Mouse (Mus musculus): Measurements from ENCODE around the gene Paqr6.

Gene Paqr6

DNA sequence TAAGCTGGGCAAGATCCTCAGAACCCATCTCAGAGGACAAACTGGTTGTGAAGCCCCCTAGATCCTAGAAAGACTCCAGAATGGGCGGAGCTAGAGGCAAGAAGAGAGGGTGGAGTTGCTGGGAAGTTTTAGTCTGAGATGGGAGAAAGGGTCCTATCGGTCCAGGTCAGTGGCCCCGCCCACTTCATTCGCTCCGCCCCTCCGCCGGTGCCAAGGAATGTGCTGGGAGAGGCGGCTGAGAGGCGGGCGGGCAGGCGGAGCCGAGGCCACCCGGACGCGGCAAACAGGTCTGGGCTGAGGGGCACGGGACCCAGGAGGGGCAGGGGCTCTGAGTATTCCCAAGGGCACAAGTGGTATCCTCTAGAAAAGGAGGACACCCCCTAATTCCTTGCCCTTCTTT, at the start of gene Paqr6:
Gene Paqr6 (plus strand): TSS at position 248 of the 400 bp plus-strand sequence.
- DNase-seq (ENCODE audit: low spot score): peak; percentile 65

DNA sequence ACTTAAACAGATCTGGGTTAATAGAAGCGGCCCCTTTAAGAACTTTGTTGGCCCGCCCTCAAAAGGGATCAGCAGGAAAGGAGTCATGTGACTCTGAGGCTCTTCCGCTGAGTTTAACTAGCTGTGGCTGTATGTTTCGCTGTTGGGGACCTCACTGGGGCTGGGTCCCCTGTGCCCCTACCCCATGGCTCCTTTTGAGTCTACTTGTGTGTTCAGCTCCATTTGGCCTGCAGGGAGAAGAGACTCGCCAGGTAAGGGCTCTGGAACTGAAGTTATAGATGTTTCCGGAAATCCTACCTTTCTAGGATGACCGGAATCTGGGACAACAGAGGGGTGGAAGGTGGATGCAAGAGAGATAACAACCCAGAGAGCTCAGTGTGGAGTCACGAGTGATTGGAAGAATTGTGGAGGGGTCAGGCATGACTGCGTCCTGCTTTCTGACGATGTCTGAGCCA, 39.4 kb upstream of the Paqr6 start, which contains the start of gene Glmp:
Gene Glmp (plus strand): TSS at position 73 of the 455 bp plus-strand sequence.
- peak; percentile 86 for DNase-seq (ENCODE audit: low spot score)

- no peak for DNase-seq (ENCODE audit: low spot score)
Observed at GRCm38 (mm10) chr3:88328956-88329355, 35.4 kb upstream of the Paqr6 start.

DNA sequence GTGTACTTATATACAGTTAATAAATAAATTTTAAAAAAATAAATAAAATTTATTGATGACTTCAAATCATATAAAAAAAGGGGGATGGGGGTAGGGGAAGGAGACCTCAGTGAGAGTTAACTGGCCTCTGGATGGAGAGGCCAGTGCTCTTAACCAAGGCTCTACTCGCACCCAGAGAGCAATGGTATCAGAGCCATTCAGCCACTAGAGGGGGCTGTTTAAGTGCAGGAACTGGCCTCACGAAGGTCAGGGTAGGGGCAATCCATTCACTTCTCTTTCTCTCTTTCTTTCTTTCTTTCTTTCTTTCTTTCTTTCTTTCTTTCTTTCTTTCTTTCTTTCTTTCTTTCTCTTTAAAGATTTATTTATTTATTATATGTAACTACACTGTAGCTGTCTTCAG, 33.1 kb upstream of the Paqr6 start:
- peak; percentile 73 for DNase-seq (ENCODE audit: low spot score)

DNA sequence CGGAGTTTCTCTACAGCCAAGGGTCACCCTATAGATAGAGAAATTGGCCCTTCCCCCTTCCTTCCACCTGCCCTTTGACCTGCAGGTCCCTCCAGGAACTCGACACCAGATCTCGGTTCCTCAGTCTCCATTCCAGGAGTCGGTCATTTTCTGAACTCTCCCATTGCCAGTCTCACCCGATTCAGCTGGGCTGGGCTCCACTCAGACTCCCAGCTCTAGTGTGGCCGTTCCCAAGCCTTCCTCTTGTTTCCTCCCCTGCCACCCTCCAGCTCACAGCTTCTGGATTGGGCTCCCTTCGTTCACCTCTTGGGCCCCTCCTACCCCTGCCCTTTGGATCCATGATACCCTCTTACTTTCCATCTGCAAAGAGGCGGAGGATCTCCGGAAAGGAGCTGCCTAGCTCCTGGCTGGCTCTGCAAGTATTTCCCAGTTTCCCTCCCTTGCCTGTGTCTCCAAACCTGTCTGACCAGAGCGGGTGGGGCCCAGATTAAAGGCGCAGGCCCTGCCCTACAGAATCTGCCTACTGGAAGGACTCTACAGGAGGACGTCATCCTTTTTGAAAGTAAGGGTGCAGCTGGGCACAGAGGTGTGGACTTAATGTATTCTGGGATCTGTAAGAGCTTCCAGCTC, 30.2 kb upstream of the Paqr6 start:
- DNase-seq (ENCODE audit: low spot score): no peak

DNA sequence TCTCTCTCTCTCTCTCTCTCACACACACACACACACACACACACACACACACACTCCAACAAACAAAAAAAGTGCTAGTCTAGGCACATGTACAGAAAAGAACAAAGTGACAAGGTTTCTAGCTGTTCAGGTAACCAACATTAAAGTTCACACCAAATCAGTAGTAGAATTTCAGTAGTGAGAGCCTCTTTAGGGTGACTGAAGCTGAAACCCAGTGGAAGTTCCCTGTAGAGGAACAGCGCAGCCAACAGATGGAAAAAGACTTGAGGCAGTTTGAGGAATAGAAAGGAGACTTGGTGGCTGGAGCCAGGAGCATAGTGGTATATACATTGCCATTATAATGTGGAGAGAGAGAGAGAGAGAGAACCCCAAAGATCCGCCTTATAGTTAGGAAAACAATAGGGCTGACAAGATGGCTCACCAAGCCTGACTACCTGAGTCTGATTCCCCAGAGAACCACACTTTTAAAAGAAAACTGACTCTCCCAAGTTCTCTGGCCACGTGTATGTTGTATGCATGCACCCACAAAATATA, 29.4 kb upstream of the Paqr6 start:
- peak; percentile 22 for DNase-seq (ENCODE audit: low spot score)

DNA sequence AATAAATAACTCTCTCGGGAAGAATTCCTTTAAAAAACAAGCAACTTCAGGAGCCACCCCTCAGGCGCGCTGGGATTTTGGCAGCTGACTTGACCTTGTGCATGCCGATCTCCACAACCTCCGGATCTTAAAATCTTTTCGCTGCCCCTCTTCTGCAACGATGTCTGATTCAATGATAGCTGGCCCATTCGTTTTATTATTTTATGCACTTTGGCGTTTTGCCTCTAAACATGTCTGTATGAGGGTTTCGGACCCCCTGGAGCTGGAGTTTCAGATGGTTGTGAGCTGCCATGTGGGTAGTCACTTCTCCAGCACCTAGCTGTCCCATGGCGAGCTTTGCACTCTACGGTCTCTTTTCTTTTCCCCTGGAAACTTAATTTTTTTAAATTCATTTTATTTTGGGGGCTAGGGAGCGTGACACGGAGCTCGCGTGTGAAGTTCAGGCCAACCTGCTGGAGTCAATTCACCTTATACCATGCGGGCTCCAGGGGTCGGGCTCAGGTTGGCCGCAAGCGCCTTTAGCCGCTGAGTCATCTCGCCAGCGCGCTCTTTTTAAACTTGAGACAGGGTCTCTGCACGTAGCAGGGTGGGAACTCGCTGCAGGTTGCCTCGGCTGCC, 28.8 kb upstream of the Paqr6 start:
- DNase-seq (ENCODE audit: low spot score): no peak

GRCm38 (mm10) chr3:88336058-88337013, 28.0 kb upstream of the Paqr6 start, which contains the start of the genes Tmem79 and Smg5:
Gene Tmem79, minus strand, starts transcription at chr3:88336148.
Gene Smg5, plus strand, starts transcription at chr3:88336260.
- peak; percentile 97 for DNase-seq (ENCODE audit: low spot score)

DNA sequence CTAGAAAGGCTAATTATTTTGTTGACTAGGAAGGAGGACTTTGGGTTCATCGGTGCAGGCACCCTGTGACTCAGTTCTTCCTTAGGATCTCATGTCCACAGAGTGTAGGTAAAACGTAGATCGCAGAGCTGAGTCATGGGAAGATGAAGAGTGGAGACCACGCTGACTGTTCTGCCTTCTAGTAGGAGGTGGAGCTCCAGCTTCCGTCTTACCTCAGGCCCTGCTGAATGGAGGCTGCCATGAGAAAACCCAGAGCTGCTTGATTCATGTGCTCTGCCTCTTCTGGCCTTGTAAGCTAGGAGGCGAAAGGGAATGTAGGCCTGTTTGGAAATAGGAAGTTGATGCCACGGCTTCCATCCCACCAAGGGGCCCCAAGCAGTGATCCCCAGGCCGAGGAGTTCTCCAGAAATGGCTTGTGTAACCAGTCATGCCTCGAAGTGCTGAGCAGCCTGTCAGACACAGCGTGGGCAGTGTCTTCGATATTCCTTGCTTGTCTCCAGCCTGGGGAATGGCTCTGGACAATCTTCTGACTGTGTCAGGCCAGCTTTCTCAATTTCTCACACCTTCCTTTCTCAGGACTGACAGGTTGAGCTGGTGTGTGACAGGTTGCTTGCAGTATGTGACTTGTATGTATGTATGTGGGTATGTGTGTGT, 26.9 kb upstream of the Paqr6 start:
- DNase-seq (ENCODE audit: low spot score): no peak

DNA sequence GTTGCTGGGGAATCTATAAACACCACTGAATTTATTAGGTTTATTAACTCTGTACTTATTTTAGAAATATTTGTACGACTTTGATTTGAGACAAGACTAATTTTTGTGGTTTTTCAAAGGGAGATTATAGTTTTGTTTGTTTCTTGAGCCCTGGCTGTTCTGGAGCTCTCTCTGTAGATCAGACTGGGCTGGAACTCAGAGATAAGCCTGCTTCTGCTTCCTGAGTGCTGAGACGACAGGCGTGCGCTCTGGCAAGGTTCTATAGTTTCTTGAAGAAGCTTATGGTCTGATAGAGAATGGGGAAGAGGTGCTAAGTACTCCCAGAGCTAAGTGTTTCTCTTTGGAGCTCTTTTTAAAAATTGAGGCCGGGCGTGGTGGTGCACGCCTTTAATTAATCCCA, 26.1 kb upstream of the Paqr6 start:
- DNase-seq (ENCODE audit: low spot score): no peak

- DNase-seq (ENCODE audit: low spot score): no peak
Observed at GRCm38 (mm10) chr3:88339006-88339405, 25.4 kb upstream of the Paqr6 start.

DNA sequence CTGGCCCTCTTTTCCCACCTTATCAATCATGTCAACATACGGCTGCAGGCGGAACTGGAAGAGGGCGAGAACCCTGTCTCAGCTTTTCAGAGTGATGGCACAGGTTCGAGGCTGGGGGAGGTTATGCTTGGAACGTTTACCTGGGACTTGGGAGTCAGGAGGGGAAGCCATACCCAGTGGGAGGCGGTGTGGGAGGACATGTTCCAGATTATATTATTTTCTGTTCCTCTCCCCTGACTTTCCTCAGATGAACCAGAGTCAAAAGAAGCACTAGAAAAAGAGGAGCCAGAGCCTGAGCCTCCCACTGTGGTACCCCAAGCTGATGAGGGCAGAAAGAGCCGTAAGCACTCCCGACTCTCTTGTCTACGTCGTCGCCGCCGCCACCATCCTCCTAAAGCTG, 13.7 kb upstream of the Paqr6 start:
- DNase-seq (ENCODE audit: low spot score): no peak

- no peak for DNase-seq (ENCODE audit: low spot score)
Observed at GRCm38 (mm10) chr3:88352907-88353306, 11.5 kb upstream of the Paqr6 start.

DNA sequence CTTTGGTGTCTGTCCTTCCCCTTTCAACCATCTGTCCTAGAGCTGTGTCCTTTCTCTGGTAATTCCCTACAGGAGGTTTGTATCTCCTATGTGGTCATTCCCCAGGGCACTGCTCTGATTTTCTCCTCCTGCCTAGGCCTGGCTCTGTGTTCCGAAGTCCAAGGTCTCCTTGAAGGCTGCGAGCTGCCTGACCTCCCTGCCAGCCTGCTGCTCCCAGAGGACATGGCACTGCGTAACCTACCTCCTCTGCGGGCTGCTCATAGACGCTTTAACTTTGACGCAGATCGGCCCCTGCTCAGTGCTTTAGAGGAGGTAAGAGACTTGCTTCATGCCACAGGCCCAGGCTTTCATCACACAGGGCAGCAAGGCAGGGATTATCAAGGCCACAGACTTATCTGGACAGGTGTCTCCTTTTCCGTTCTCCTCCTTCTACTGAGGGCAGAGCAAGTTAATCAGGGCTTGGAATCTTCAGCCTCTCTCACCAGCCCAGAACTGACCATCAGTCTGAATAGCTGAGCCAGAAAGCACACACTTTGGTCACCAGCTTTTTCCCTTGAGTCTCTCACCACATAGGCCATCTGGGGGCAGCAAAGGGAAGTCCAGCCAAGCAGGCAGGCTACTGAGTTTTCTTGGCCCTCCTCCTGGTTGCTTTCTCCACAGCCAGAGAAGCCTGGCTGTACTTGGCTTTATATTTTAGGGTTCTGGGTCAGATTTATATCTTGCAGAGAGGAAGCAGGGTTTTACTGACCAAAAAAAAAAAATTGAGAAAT, 9.8 kb upstream of the Paqr6 start:
- no peak for DNase-seq (ENCODE audit: low spot score)

DNA sequence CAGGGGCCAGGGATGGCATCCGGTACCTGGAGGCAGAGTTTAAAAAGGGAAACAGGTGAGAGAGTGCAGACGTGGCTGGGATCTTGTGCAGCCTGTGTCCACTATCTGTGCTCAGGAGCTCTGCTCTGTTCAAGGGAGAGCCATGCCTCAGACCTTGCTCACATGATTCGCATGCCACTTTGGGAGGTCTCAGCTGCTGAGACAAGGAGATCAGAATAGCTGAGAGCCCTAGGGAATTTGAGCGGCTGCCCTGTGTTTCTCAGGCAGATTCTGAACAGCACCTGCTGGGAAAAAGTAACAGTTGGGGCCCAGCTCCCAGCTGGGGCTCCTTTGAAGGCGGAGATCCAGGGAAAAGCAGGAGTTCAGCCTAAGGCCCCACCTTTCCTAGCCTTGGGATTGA, 4.8 kb upstream of the Paqr6 start:
- DNase-seq (ENCODE audit: low spot score): no peak

GRCm38 (mm10) chr3:88359989-88360388, 4.4 kb upstream of the Paqr6 start:
- no peak for DNase-seq (ENCODE audit: low spot score)

DNA sequence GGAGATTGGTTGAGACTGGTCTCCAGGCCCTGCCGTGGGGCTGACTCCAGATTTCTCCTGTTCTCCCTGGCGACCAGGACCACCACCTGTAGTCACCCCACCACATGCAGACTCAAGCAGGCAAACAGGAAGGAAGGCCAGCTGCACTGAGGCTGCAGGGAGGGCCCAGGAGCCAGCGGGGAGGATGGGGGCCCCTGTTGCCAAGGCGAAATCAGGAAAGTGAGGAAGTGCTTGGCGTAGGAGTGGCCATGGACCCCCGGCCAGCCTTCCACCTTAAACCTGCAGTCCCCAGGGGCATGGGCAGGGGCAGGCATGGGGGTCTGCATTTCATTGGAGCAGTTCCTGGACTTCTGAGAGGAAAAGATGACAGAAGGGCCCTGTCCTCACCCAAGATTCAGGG, 3.3 kb upstream of the Paqr6 start:
- no peak for DNase-seq (ENCODE audit: low spot score)

DNA sequence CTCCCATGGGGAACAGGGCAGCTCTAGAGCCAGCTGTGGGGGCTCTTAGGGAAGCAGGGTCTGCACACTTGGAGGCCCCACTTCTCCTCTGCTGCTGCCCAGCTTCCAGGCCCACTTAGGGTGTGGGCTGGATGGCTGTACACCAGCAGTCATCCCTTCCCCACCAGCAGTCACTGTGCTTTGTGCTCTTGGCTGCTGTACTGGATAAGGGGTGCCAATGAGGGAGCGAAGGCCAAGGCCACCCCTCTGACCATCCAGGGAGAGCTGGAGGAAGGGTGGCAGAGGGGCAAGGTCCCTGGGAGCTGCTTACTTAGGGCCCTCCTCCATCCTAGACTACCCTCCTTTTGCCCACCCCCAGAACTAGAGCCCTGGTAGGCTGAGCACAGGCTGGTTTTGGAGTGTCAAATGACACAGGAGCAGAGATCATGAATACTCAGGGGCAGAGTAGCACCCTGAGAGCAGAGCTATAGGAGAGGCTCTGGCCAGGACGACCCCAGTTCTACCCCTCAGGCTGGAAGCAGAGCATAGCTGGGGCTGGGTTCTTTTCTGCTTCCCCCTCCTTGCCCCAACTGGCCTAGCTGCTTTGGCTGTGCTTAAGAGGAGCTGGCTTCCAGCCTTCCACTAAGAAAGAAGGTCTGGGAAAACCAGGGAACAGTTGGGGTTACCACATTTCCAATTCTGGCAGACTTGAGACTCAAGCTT, 2.6 kb upstream of the Paqr6 start:
- no peak for DNase-seq (ENCODE audit: low spot score)

DNA sequence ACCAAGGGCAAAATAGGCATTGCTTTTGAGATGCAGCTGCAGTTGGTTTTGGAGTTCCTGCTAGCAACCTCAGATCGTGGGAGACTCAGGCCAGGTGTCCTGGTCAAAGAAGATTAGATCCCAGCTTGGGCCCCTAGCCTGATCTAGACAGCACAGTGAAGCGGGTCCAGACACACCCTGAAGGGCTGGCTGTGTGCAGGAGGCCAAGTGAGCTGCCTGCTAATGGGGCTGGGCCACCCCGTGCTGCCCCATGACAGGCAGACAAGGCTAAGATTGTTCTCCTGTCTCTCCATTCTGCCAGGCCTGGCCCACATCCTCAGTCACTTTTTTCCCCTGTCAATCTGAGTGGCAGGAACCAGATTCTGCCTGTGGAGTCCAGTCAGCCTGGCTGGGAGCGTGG, 684 bp upstream of the Paqr6 start:
- DNase-seq (ENCODE audit: low spot score): no peak

DNA sequence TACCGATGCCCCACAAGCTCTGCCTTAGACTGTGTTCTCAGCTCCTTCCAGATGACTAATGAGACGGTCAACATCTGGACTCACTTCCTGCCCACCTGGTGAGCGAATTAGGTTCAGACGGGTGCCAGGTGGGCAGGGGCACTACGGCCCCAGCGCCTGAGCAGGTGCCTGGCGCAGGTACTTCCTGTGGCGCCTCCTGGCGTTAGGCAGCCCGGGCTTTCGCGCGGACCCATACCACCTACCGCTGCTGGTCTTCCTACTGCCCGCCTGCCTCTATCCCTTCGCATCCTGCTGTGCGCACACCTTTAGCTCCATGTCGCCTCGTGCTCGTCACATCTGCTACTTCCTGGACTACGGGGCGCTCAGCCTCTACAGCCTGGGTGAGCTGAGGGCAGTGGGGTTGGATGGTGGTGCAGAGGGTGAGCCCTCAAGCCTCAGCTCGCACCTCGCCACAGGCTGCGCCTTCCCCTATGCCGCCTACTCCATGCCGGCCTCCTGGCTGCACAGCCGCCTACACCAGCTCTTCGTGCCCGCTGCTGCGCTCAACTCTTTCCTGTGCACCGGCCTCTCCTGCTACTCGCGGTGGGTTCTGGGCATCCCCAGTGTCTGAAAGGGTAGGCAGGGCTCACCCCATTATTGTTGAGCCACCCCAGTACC, 1.4 kb downstream of the Paqr6 start:
- DNase-seq (ENCODE audit: low spot score): no peak
